ENCODE assay signal across 27 mouse cellular contexts in genomic region chr10:53402293-53402692, GRCm38 (mm10). TPM values are rescaled to one million over a fixed set of nuclear protein-coding genes. Genes with fewer than 3 reads are reported as not detected.
DNase-seq lines count a peak whose midpoint lies in the region; ATAC-seq lines count a peak whose summit lies in the region.
"Had no signal": no experiment of that assay in that cellular context is flagged by ENCODE, and none has a peak within 500 bp of the region (broad histone marks: within the 10 kb centered on the region; RNA-seq: fewer than 3 reads in every experiment).

No protein-coding gene starts in this region.

- peaks cover 3% of the 10 kb centered on the region for H3K36me3 ChIP-seq in megakaryocyte, embryonic 14.5 days (replicated peaks; ENCODE audit: low read length)
- H3K36me3 ChIP-seq: embryonic facial prominence, embryonic 13.5 days; embryonic facial prominence, embryonic 15.5 days; forebrain, embryonic 10.5 days; forebrain, embryonic 12.5 days; G1E had no signal

- ATAC-seq in granulocyte monocyte progenitor cell, adult 5-6 weeks (replicated peaks; ENCODE audit: poor library complexity, severe bottlenecking): peak; percentile 20; the same call in 1 of the 2 replicates
- ATAC-seq: activated CD4-positive, CD25-positive, alpha-beta regulatory T cell, adult 4 months; CD4-positive, CD25-positive, alpha-beta regulatory T cell, adult 4 months; forebrain, embryonic 14.5 days; forebrain, embryonic 16.5 days; Patski had no signal

- H3K27me3 ChIP-seq in megakaryocyte, embryonic 14.5 days (replicated peaks): no peaks in the 10 kb centered on the region
- H3K27me3 ChIP-seq: CH12.LX; embryonic facial prominence, embryonic 13.5 days; embryonic facial prominence, embryonic 15.5 days; forebrain, embryonic 12.5 days; Patski had no signal

- peaks cover 17% of the 10 kb centered on the region for H3K9me3 ChIP-seq in megakaryocyte, embryonic 14.5 days
- H3K9me3 ChIP-seq: embryonic facial prominence, embryonic 13.5 days; embryonic facial prominence, embryonic 15.5 days; forebrain, embryonic 10.5 days; forebrain, embryonic 12.5 days; G1E had no signal

- peak overlapping the region; percentile 54 for H3K4me3 ChIP-seq in megakaryocyte, embryonic 14.5 days (replicated peaks)
- H3K4me3 ChIP-seq: embryonic facial prominence, embryonic 13.5 days; embryonic facial prominence, embryonic 15.5 days; erythroblast, embryonic 14.5 days; forebrain, embryonic 10.5 days; forebrain, embryonic 12.5 days had no signal

- DNase-seq in 416B (ENCODE audit: low read depth): peak; percentile 30
- no peak for DNase-seq in adrenal gland, adult 2 months
- DNase-seq in lung, postnatal 25 days (ENCODE audit: low spot score): no peak
- DNase-seq in right cerebral cortex, postnatal 10 days (ENCODE audit: low spot score in 2 of 2): no peak
- DNase-seq: adrenal gland, postnatal 10 days; adrenal gland, postnatal 25 days; cerebellum, adult 11 months; cerebellum, adult 18-20 months; cerebellum, adult 8-10 months; cerebellum, adult 9-11 months; cerebellum, postnatal 14 days; cerebellum, postnatal 36 days; embryo, embryonic 11 days had no signal

- peaks cover 18% of the 10 kb centered on the region for H3K4me1 ChIP-seq in megakaryocyte, embryonic 14.5 days

RNA-seq across cellular contexts. Expression of gene Cep85l, which starts 22.5 kb away (rescaled TPM):
- total RNA-seq in granulocyte monocyte progenitor cell, adult 5-6 weeks (2014; fragmentation: Nextera tagmentation): 34.6 and 35.7 TPM in 2 replicates
- 39.8 and 44.6 TPM in 2 replicates for total RNA-seq in granulocyte monocyte progenitor cell, adult 5-6 weeks (2017)
- polyA plus RNA-seq in megakaryocyte, embryonic 14.5 days (2012; ENCODE audit: insufficient read depth, low replicate concordance): 0.15 TPM in 1 of 2 replicates, not detected in the other
- 10 to 100 TPM in 1 of 2 experiments, 1 to 10 TPM in 1; 9.5 to 10.6 TPM for total RNA-seq in adrenal gland, adult 2 months (2021)
- 3.6 TPM in 2 replicates for polyA plus RNA-seq in adrenal gland, adult 2 months (2012; rRNA removed)
- polyA plus RNA-seq: G1E had no signal
